Mouse (Mus musculus): ENCODE data around the gene Car5b.

GRCm38 (mm10) chrX:164004809-164005208, 23.0 kb downstream of the Car5b start:
- TF ChIP-seq POLR2A (IDR thresholded peaks at IDR 0.05; ENCODE audit: low read depth, low read length) (no peak), CTCF (IDR thresholded peaks at IDR 0.05; ENCODE audit: extremely low read depth, insufficient read depth, insufficient read length, insufficient replicate concordance) (no peak)
